Mouse (Mus musculus) CD4-positive helper T cell, adult 2 months (primary cell): ENCODE data around the gene Fmc1.

Source experiments
- DNase-seq: peaks from one replicate; pipeline ENCODE4 v3.0.0-alpha.2; 2012; ENCODE audit warnings: low read depth, missing footprints, low spot score

Gene Fmc1

DNA sequence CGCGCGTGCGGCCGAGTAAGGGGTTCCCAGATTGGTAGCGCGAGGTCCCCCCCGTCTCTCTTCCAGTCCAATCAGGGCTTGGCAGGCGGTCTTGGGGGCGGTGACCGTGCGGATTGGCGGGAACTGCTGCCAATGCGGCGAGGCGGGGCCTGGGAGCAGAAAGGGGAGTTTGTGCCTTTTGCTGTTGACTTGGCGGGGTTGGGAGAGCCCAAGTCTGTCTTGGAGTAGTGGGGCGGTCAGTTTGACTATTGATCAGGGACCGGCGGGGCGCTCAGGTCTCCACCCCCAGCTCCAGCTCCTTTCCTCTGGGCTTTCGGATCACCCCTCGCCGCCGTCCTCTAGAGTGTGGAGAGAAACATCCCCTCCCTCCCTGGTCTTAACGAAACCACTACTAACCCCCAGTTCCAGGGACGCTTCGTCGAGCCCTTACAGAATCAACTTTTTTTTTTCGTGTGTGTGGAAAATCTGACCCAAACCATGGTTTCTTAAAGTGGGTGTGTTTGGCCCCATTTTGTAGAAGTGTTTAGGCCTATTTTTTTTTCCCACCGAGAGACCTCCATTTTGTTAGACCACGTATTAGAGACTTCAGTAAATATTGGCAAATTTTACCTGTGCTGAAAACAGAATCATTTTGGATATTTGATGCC lies 18.8 kb downstream of the Fmc1 start:
- DNase-seq = peak; percentile 98

DNA sequence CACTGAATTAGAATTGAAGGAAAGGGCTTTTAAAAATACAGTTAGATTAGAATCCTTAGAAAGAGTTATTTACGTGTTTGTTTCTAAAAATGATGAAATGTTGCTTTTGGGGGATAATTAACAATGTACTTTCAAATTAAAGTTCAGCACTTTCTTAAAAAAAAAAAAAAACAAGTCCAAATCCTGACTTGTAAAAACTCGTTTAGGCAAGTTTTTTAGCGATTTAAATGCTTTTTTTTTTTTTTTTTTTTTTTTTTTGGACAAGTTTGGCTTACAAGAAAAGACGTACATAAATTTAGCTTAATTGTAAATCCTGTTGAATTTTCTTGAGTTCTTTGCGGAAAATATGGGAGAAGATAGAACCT lies 19.3 kb downstream of the Fmc1 start:
- DNase-seq = no peak

DNA sequence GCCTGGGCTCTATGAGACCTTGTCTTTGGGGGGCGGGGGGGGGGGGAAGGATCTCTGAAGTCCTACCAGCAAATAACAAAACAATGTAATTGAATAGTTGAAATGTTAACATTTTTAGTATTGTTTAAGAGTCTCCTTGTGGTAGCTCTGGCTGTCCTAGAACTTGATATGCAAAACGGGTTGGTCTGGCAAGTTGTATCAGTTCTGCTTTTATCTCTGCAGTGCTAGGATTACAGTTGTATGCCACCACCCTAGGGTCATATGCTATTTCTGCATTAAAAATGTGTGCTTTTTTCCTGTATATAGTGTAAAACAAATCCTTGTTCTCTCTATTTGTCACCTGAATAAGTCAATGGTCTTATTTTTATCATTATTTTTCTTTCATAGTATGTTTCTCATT lies 42.8 kb downstream of the Fmc1 start:
- no peak for DNase-seq

- DNase-seq = no peak
Measured at GRCm38 (mm10) chr6:38580112-38580857, 47.0 kb downstream of the Fmc1 start.

GRCm38 (mm10) chr6:38581711-38582110 lies 48.4 kb downstream of the Fmc1 start:
- peak; percentile 55 for DNase-seq
